Mouse (Mus musculus) MEL (cell line): ENCODE measurements around the gene Rplp0. TPM values are rescaled to one million over a fixed set of nuclear protein-coding genes. Genes with fewer than 3 reads are reported as not detected.

Source experiments
- DNase-seq: peaks from one replicate; pipeline ENCODE4 v3.0.0; 2011; ENCODE audit warnings: low read depth, low spot score
- H3K27ac ChIP-seq: 2 replicates; pipeline ENCODE4 v1.5.1; 2012; ENCODE audit warnings: low read depth, mild to moderate bottlenecking, control low read depth, low read length, moderate library complexity; ENCODE audit not compliant: control insufficient read depth
- H3K27me3 ChIP-seq, 2 experiments: fragments of 150-350 bp in 1 of 2; sonication (generic) in 1 of 2; 2 replicates each; pipeline ENCODE4 v1.6.1; 2012; ENCODE audit warnings: low read length in 2 of 2, mild to moderate bottlenecking in 2 of 2, improper control_type of control experiment in 1 of 2, moderate library complexity in 1 of 2; ENCODE audit not compliant: insufficient read depth in 2 of 2, control insufficient read depth in 1 of 2
- H3K36me3 ChIP-seq, 2 experiments: 2 replicates each; pipeline ENCODE4 v1.6.1; 2012 to 2014; ENCODE audit warnings: low read length in 2 of 2, improper control_type of control experiment in 1 of 2, inconsistent platforms in 1 of 2, mild to moderate bottlenecking in 1 of 2; ENCODE audit not compliant: insufficient read depth in 2 of 2, control insufficient read depth in 1 of 2
- H3K4me1 ChIP-seq, 2 experiments: fragments of 150-350 bp in 1 of 2; sonication (generic) in 1 of 2; 2 replicates each; pipeline ENCODE4 v1.6.1; 2012; ENCODE audit warnings: low read length in 2 of 2, improper control_type of control experiment in 1 of 2, mild to moderate bottlenecking in 1 of 2; ENCODE audit not compliant: insufficient read depth in 2 of 2, control insufficient read depth in 1 of 2
- H3K4me3 ChIP-seq, 2 experiments: fragments of 150-350 bp in 1 of 2; sonication (generic) in 1 of 2; 2 replicates each; pipeline ENCODE4 v1.5.1; 2012; ENCODE audit warnings: low read depth in 2 of 2, low read length in 2 of 2, mild to moderate bottlenecking in 2 of 2, moderate library complexity in 2 of 2, control low read depth in 1 of 2, improper control_type of control experiment in 1 of 2; ENCODE audit not compliant: control insufficient read depth in 1 of 2, insufficient read depth in 1 of 2
- H3K79me2 ChIP-seq: 2 replicates; pipeline ENCODE4 v1.6.1; 2012; ENCODE audit warnings: mild to moderate bottlenecking, low read length, moderate library complexity; ENCODE audit not compliant: control insufficient read depth, poor library complexity, insufficient read depth
- H3K9ac ChIP-seq: 2 replicates; pipeline ENCODE4 v1.6.1; 2012; ENCODE audit warnings: low read depth, mild to moderate bottlenecking, control low read depth, low read length, moderate library complexity; ENCODE audit not compliant: control insufficient read depth, poor library complexity, severe bottlenecking
- H3K9me3 ChIP-seq: fragments of 150-350 bp; sonication (generic); replicated peaks from 2 replicates; pipeline ENCODE4 v1.6.1; 2012; ENCODE audit warnings: mild to moderate bottlenecking, low read length, improper control_type of control experiment, moderate library complexity; ENCODE audit not compliant: insufficient read depth
- CHD2 ChIP-seq: IDR thresholded peaks from 2 replicates; pipeline ENCODE4 v1.6.1; 2011; ENCODE audit warnings: low read length, improper control_type of control experiment
- ELF1 ChIP-seq: IDR thresholded peaks from 2 replicates; pipeline ENCODE4 v1.6.1; 2014; ENCODE audit warnings: low read depth, mild to moderate bottlenecking, inconsistent platforms, low read length, improper control_type of control experiment, moderate library complexity
- EP300 ChIP-seq, 2 experiments: IDR thresholded peaks; 2 replicates each; pipeline ENCODE4 v1.6.1; 2011; ENCODE audit warnings: improper control_type of control experiment in 2 of 2, low read length in 2 of 2, low read depth in 1 of 2, mild to moderate bottlenecking in 1 of 2
- ETS1 ChIP-seq: IDR thresholded peaks from 2 replicates; pipeline ENCODE4 v1.6.1; 2012; ENCODE audit warnings: low read depth, mild to moderate bottlenecking, inconsistent platforms, low read length, improper control_type of control experiment, moderate library complexity
- GATA1 ChIP-seq: IDR thresholded peaks from 2 replicates; pipeline ENCODE4 v1.6.1; 2011; ENCODE audit warnings: low read depth, low read length, improper control_type of control experiment
- MAX ChIP-seq: IDR thresholded peaks from 2 replicates; pipeline ENCODE4 v1.6.1; 2011; ENCODE audit warnings: low read length, improper control_type of control experiment
- MYC ChIP-seq: IDR thresholded peaks from 2 replicates; pipeline ENCODE4 v1.6.1; 2011; ENCODE audit warnings: low read depth, mild to moderate bottlenecking, low read length, improper control_type of control experiment, moderate library complexity
- NELFE ChIP-seq: IDR thresholded peaks from 2 replicates; pipeline ENCODE4 v1.6.1; 2011; ENCODE audit warnings: low read depth, low read length, improper control_type of control experiment
- POLR2A ChIP-seq, 2 experiments: IDR thresholded peaks; 2 replicates each; pipeline ENCODE4 v1.6.1; 2011 to 2012; ENCODE audit warnings: low read length in 2 of 2, mild to moderate bottlenecking in 2 of 2, control low read depth in 1 of 2, improper control_type of control experiment in 1 of 2, low read depth in 1 of 2, moderate library complexity in 1 of 2; ENCODE audit not compliant: control insufficient read depth in 1 of 2, insufficient read depth in 1 of 2, poor library complexity in 1 of 2
- POLR2AphosphoS2 ChIP-seq: IDR thresholded peaks from 2 replicates; pipeline ENCODE4 v1.6.1; 2011; ENCODE audit warnings: low read length, improper control_type of control experiment
- RAD21 ChIP-seq: IDR thresholded peaks from 2 replicates; pipeline ENCODE4 v1.6.1; 2011; ENCODE audit warnings: mild to moderate bottlenecking, low read depth, low read length, improper control_type of control experiment
- TAL1 ChIP-seq: IDR thresholded peaks from 2 replicates; pipeline ENCODE4 v1.6.1; 2012; ENCODE audit warnings: mild to moderate bottlenecking, inconsistent platforms, low read length, moderate library complexity, mixed read lengths
- TCF12 ChIP-seq: IDR thresholded peaks from 2 replicates; pipeline ENCODE4 v1.6.1; 2014; ENCODE audit warnings: low read depth, mild to moderate bottlenecking, inconsistent platforms, low read length, improper control_type of control experiment, moderate library complexity
- ZKSCAN1 ChIP-seq: IDR thresholded peaks from 2 replicates; pipeline ENCODE4 v1.6.1; 2012; ENCODE audit warnings: low read depth, mild to moderate bottlenecking, inconsistent platforms, low read length, improper control_type of control experiment, moderate library complexity
- polyA plus RNA-seq, 2 experiments: library from polyadenylated mRNA; stranded (reverse) in 1 of 2; unstranded in 1 of 2; fragments of >175 nt in 1 of 2; fragments of >200 nt in 1 of 2; gene quantifications; 2 replicates each; pipeline versions ENCODE4 v1.2.1 to v1.2.4; 2012; ENCODE audit warnings: low replicate concordance in 2 of 2, low read depth in 1 of 2; ENCODE audit not compliant: insufficient read length in 2 of 2, insufficient read depth in 1 of 2, missing spikeins in 1 of 2
- total RNA-seq: library from RNA; depleted of rRNA; stranded (reverse); fragments of 300-350 nt; gene quantifications from 2 replicates; pipeline ENCODE4 v1.2.3, GENCODE M21; 2012

The Rplp0 gene
- total and polyA plus RNA-seq, 3 experiments, result 3,028 to 4,164 (median 3,294) TPM

- TF ChIP-seq ETS1, result peak; percentile 50; the same call in 1 of the 2 replicates
- TF ChIP-seq POLR2A (IDR thresholded peaks at IDR 0.05; ENCODE audit: control insufficient read depth in 1 of 2, insufficient read depth in 1 of 2, low read depth in 1 of 2, low read length in 2 of 2, poor library complexity in 1 of 2), result peak in 1 of 2 experiments; percentile 78; a peak in 2 of 4 replicates
- peak; percentile 38 for TF ChIP-seq TCF12
These were observed 27.5 kb upstream of the Rplp0 start (continued) for GRCm38 (mm10) chr5:115531671-115532270.

GRCm38 (mm10) chr5:115534290-115534731 lies 25.0 kb upstream of the Rplp0 start:
- Histone ChIP-seq H3K27me3 (no peaks in the 10 kb centered on the region), H3K79me2 (no peaks in the 10 kb centered on the region), H3K36me3 (peaks cover 0 to 19% of the 10 kb centered on the region in 2 experiments; a peak in 2 of 4 replicates), H3K4me1 (peaks cover 4 to 35% of the 10 kb centered on the region in 2 experiments), H3K9me3 (no peaks in the 10 kb centered on the region), H3K27ac (no peak overlapping the region), H3K4me3 (no peak overlapping the region), H3K9ac (no peak overlapping the region)
- TF ChIP-seq ZKSCAN1 (no peak), EP300 (IDR thresholded peaks at IDR 0.05; ENCODE audit: low read depth in 1 of 2, low read length in 2 of 2) (no peak), NELFE (no peak), TAL1 (no peak)
- no peak for DNase-seq

GRCm38 (mm10) chr5:115534856-115535255 lies 24.4 kb upstream of the Rplp0 start:
- Histone ChIP-seq H3K9me3 (no peaks in the 10 kb centered on the region), H3K4me1 (peaks cover 4 to 34% of the 10 kb centered on the region in 2 experiments), H3K36me3 (peaks cover 0 to 19% of the 10 kb centered on the region in 2 experiments; a peak in 2 of 4 replicates), H3K27me3 (no peaks in the 10 kb centered on the region), H3K4me3 (no peak overlapping the region), H3K79me2 (no peaks in the 10 kb centered on the region), H3K9ac (no peak overlapping the region), H3K27ac (no peak overlapping the region)
- no peak for DNase-seq
- TF ChIP-seq GATA1 (no peak), MYC (no peak), ELF1 (no peak), RAD21 (no peak), CHD2 (no peak), POLR2AphosphoS2 (no peak), MAX (no peak)
